Comparison of ENCODE assay signal across 9 mouse cellular contexts in genomic region chr4:95048021-95048730, GRCm38 (mm10). TPM values are rescaled to one million over a fixed set of nuclear protein-coding genes. Genes with fewer than 3 reads are reported as not detected.
A peak's percentile ranks its signal among the peaks of the same experiment; 100 is the strongest.
DNase-seq lines count a peak whose midpoint lies in the region; ATAC-seq and TF ChIP-seq lines count a peak whose summit lies in the region.
"Had no signal": no experiment of that assay in that cellular context is flagged by ENCODE, and none has a peak within 500 bp of the region (broad histone marks: within the 10 kb centered on the region; RNA-seq: fewer than 3 reads in every experiment).

No protein-coding gene starts in this region.

- TF ChIP-seq POLR2A in liver, adult 2 months (IDR thresholded peaks at IDR 0.05; ENCODE audit: extremely low read depth, insufficient read depth, low read length), result no peak
- TF ChIP-seq POLR2A in embryonic fibroblast, embryonic 13.5 days (IDR thresholded peaks at IDR 0.05; ENCODE audit: low read depth, low read length), result peak; percentile 55

- 0 out of 2 replicates have a peak, but pooled peaks cover 2% of the 10 kb centered on the region for H3K4me1 ChIP-seq in liver, adult 2 months (ENCODE audit: control insufficient read depth, insufficient read depth, low read length)
- peaks cover 27% of the 10 kb centered on the region for H3K4me1 ChIP-seq in liver, embryonic 12.5 days
- H3K4me1 ChIP-seq in embryonic fibroblast, embryonic 13.5 days (ENCODE audit: control insufficient read depth, insufficient read depth, low read length), result no peaks in the 10 kb centered on the region
- H3K4me1 ChIP-seq in lung, embryonic 14.5 days (ENCODE audit: insufficient read depth), result 0 out of 2 replicates have a peak, but pooled peaks cover 2% of the 10 kb centered on the region
- H3K4me1 ChIP-seq in stomach, embryonic 14.5 days (ENCODE audit: control insufficient read depth, insufficient read depth, low read length), result peaks cover 15% of the 10 kb centered on the region; the same call in 1 of the 2 replicates

- H3K9ac ChIP-seq in liver, adult 2 months (ENCODE audit: low read depth, low read length), result no peak overlapping the region
- H3K9ac ChIP-seq in liver, embryonic 12.5 days, result no peak overlapping the region
- peak overlapping the region; percentile 14 for H3K9ac ChIP-seq in lung, embryonic 14.5 days
- H3K9ac ChIP-seq in stomach, embryonic 14.5 days (replicated peaks; ENCODE audit: low read depth, low read length), result peak overlapping the region; percentile 2; the same call in 1 of the 2 replicates
- H3K9ac ChIP-seq: liver, embryonic 13.5 days had no signal

- H3K79me2 ChIP-seq in liver, adult 2 months (ENCODE audit: control insufficient read depth, insufficient read depth, low read length), result no peaks in the 10 kb centered on the region

- H3K9me3 ChIP-seq in liver, embryonic 12.5 days (replicated peaks), result no peaks in the 10 kb centered on the region
- H3K9me3 ChIP-seq in lung, embryonic 14.5 days (ENCODE audit: low read depth, low read length), result no peaks in the 10 kb centered on the region
- no peaks in the 10 kb centered on the region for H3K9me3 ChIP-seq in stomach, embryonic 14.5 days (ENCODE audit: control insufficient read depth, low read depth, low read length)
- H3K9me3 ChIP-seq: liver, embryonic 13.5 days had no signal

- WGBS in liver, adult 2 months, result 56% methylated on average over 5 of the region's 5 CpGs
- 69% methylated on average over 5 of the region's 5 CpGs for WGBS in liver, embryonic 12.5 days (ENCODE audit: insufficient replicate concordance)
- WGBS in lung, embryonic 14.5 days, result 41% methylated on average over 5 of the region's 5 CpGs
- WGBS in stomach, embryonic 14.5 days, result 40% methylated on average over 5 of the region's 5 CpGs

- no peak for TF ChIP-seq CTCF in liver, adult 2 months (IDR thresholded peaks at IDR 0.05; ENCODE audit: low read depth, low read length)
- no peak for TF ChIP-seq CTCF in embryonic fibroblast, embryonic 13.5 days (IDR thresholded peaks at IDR 0.05; ENCODE audit: borderline replicate concordance, insufficient read depth, low read length)
- no peak for TF ChIP-seq CTCF in lung, embryonic 14.5 days (IDR thresholded peaks at IDR 0.05; ENCODE audit: low read depth)
- TF ChIP-seq CTCF in left cerebral cortex, adult 2 months (IDR thresholded peaks at IDR 0.05), result no peak

- DNase-seq in liver, adult 2 months (ENCODE audit: extremely low read depth, low read depth, low spot score), result peak; percentile 36
- DNase-seq in lung, embryonic 14.5 days, result peak; percentile 46
- no peak for DNase-seq in right cerebral cortex, postnatal 4 days
- no peak for DNase-seq in left cerebral cortex, adult 2 months (ENCODE audit: extremely low spot score in 1 of 2, low spot score in 2 of 2)
- no peak for DNase-seq in cerebellum, postnatal 14 days
- DNase-seq: liver, embryonic 13.5 days had no signal

- no peak overlapping the region for H3K4me3 ChIP-seq in liver, adult 2 months (ENCODE audit: insufficient read depth, low read depth, low read length)
- H3K4me3 ChIP-seq in liver, embryonic 12.5 days, result no peak overlapping the region
- H3K4me3 ChIP-seq in embryonic fibroblast, embryonic 13.5 days (ENCODE audit: insufficient read depth, low read length), result peak overlapping the region; percentile 41
- peak overlapping the region; percentile 86 for H3K4me3 ChIP-seq in lung, embryonic 14.5 days (ENCODE audit: low read depth, low read length)
- peak overlapping the region; percentile 97 for H3K4me3 ChIP-seq in stomach, embryonic 14.5 days (ENCODE audit: low read depth, low read length)
- H3K4me3 ChIP-seq in left cerebral cortex, adult 2 months, result no peak overlapping the region
- H3K4me3 ChIP-seq: liver, embryonic 13.5 days had no signal

- ATAC-seq in liver, embryonic 12.5 days, result no peak
- ATAC-seq in lung, embryonic 14.5 days (ENCODE audit: insufficient read depth), result no peak
- ATAC-seq in stomach, embryonic 14.5 days (ENCODE audit: insufficient number of reproducible peaks, insufficient read depth, low FRiP score, low read depth), result no peak

- H3K27me3 ChIP-seq in liver, adult 2 months (ENCODE audit: control insufficient read depth, insufficient read depth, low read length), result no peaks in the 10 kb centered on the region
- H3K27me3 ChIP-seq in liver, embryonic 12.5 days (replicated peaks), result peaks cover 47% of the 10 kb centered on the region
- no peaks in the 10 kb centered on the region for H3K27me3 ChIP-seq in lung, embryonic 14.5 days (ENCODE audit: insufficient read depth, low read length)
- no peaks in the 10 kb centered on the region for H3K27me3 ChIP-seq in stomach, embryonic 14.5 days (ENCODE audit: control insufficient read depth, insufficient read depth, low read length)

- no peaks in the 10 kb centered on the region for H3K36me3 ChIP-seq in liver, adult 2 months (ENCODE audit: control insufficient read depth, insufficient read depth, low read length)
- no peaks in the 10 kb centered on the region for H3K36me3 ChIP-seq in liver, embryonic 12.5 days
- H3K36me3 ChIP-seq in lung, embryonic 14.5 days (ENCODE audit: insufficient read depth), result peaks cover 19% of the 10 kb centered on the region
- no peaks in the 10 kb centered on the region for H3K36me3 ChIP-seq in stomach, embryonic 14.5 days (ENCODE audit: control insufficient read depth, insufficient read depth, low read length)
- H3K36me3 ChIP-seq: liver, embryonic 13.5 days had no signal

- H3K27ac ChIP-seq in liver, adult 2 months (replicated peaks; ENCODE audit: insufficient read depth, low read depth, low read length), result no peak overlapping the region
- no peak overlapping the region for H3K27ac ChIP-seq in liver, embryonic 12.5 days
- no peak overlapping the region for H3K27ac ChIP-seq in embryonic fibroblast, embryonic 13.5 days (ENCODE audit: insufficient read depth, low read length)
- peak overlapping the region; percentile 36; the same call in 1 of the 2 replicates for H3K27ac ChIP-seq in lung, embryonic 14.5 days (ENCODE audit: low read depth)
- peak overlapping the region; percentile 52; the same call in 1 of the 2 replicates for H3K27ac ChIP-seq in stomach, embryonic 14.5 days (ENCODE audit: low read length)
- no peak overlapping the region for H3K27ac ChIP-seq in left cerebral cortex, adult 2 months
- H3K27ac ChIP-seq: liver, embryonic 13.5 days had no signal

- intact Hi-C loops in left cerebral cortex, adult 2 months (cut with DNase I), result no loop called here

- no peak overlapping the region for H3K4me2 ChIP-seq in liver, embryonic 12.5 days
- H3K4me2 ChIP-seq in lung, embryonic 14.5 days, result peak overlapping the region; percentile 85
- peak overlapping the region; percentile 60 for H3K4me2 ChIP-seq in stomach, embryonic 14.5 days (replicated peaks; ENCODE audit: low read depth, low read length)

RNA-seq across cellular contexts. Expression of gene Jun, which starts 3.8 kb away (rescaled TPM):
- total RNA-seq in liver, adult 2 months (2014; rRNA removed), result 3.7 and 5.2 TPM in 2 replicates
- 3.2 and 5.7 TPM in 2 replicates for polyA plus RNA-seq in liver, adult 2 months (2012; rRNA removed)
- polyA plus RNA-seq in liver, embryonic 12.5 days (2016; fragmentation: Nextera tagmentation; extraction: Ambion mirVana), result 12.0 and 12.2 TPM in 2 replicates
- 45.3 and 60.9 TPM in 2 replicates for polyA plus RNA-seq in embryonic fibroblast, embryonic 13.5 days (2011; ENCODE audit: insufficient read length, low read depth, missing spikeins)
- polyA plus RNA-seq in lung, embryonic 14.5 days (2014; fragmentation: Nextera tagmentation; extraction: Ambion mirVana), result 67.1 and 71.5 TPM in 2 replicates
- 55.1 and 62.7 TPM in 2 replicates for polyA plus RNA-seq in stomach, embryonic 14.5 days (2014; fragmentation: Nextera tagmentation; extraction: Ambion mirVana)
- 10 to 100 TPM; 56.7 to 61.4 TPM for total RNA-seq in left cerebral cortex, adult 2 months (2021)

Comparison
In these comparisons a context has a peak if more than half of its experiments do, and no peak if none do; other contexts are left out.
1. DNase-seq: peak in liver, adult 2 months (single experiment) and lung, embryonic 14.5 days (single experiment); none in right cerebral cortex, postnatal 4 days (single experiment), left cerebral cortex, adult 2 months (0 of 2) and cerebellum, postnatal 14 days (0 of 2).
2. H3K27ac ChIP-seq: peak in lung, embryonic 14.5 days (single experiment) and stomach, embryonic 14.5 days (single experiment); none in liver, adult 2 months (single experiment), liver, embryonic 12.5 days (single experiment), embryonic fibroblast, embryonic 13.5 days (single experiment) and left cerebral cortex, adult 2 months (single experiment).
3. H3K4me3 ChIP-seq: peak in embryonic fibroblast, embryonic 13.5 days (single experiment), lung, embryonic 14.5 days (single experiment) and stomach, embryonic 14.5 days (single experiment); none in liver, adult 2 months (single experiment), liver, embryonic 12.5 days (single experiment) and left cerebral cortex, adult 2 months (single experiment).
4. H3K9ac ChIP-seq: peak in lung, embryonic 14.5 days (single experiment) and stomach, embryonic 14.5 days (single experiment); none in liver, adult 2 months (single experiment) and liver, embryonic 12.5 days (single experiment).